Mouse (Mus musculus): ENCODE results near the gene Gm2035. TPM values are rescaled to one million over a fixed set of nuclear protein-coding genes. Genes with fewer than 3 reads are reported as not detected.
"Not testable (repeated sequence)": the region's sequence is repeated elsewhere in the genome, so short reads cannot be mapped to it uniquely, and the experiment has no call there.

The Gm2035 gene
- not detected in 2 replicates for polyA plus RNA-seq (2016; fragmentation: Nextera tagmentation; extraction: Ambion mirVana)

DNA sequence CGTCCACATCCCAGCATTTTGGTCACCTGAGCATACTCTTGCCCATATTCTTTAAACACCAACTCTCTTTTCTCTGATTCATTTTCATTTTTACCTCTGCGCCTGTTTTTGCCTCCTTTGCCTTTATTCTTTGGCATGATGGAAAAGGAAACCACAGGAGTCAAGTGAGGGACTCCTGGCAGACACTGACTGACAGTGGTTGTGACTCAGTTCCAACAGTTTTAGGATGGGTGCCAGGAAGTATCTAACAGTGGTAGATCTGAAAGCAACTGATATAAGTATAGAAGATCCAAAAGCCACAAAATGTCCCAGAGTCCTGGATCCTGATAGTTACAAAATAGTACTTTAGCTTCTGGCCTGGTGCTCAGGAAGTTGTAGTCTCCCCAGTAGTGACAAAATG, at the start of gene Gm2035:
Gene Gm2035, minus strand, starts transcription at position 137 of the 400 bp plus-strand sequence.
- H3K4me3 ChIP-seq; H3K4me2 ChIP-seq (replicated peaks); H3K27me3 ChIP-seq; H3K27ac ChIP-seq; H3K9me3 ChIP-seq; H3K36me3 ChIP-seq; ATAC-seq (ENCODE audit: insufficient number of reproducible peaks, insufficient read depth, low FRiP score, low TSS enrichment); H3K4me1 ChIP-seq; H3K9ac ChIP-seq: not testable (repeated sequence)
- WGBS: 73% methylated on average over 2 of the region's 2 CpGs

DNA sequence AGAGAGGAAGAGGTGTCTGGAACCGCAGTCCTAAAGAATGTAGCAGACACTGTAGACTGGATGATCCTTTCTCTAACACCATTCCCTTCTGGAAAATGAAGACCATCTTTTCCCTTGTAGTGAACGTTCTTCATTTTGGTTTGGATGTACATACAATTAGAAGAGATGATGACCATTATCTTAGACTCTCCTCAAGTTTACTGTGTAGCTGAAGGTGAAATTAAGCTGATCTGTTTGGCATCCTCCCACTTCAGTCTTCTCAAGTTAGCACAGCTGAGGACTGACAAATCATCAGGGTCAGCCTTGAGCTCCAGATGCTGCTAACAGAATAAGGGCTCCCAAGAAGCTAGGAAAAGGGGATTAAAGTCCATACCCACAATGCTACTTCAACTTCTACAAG, 34.1 kb upstream of the Gm2035 start, which contains the start of gene Gm2042:
Gene Gm2042, plus strand, starts transcription at position 301 of the 400 bp plus-strand sequence.
- H3K27ac ChIP-seq; H3K27me3 ChIP-seq; ATAC-seq (ENCODE audit: insufficient number of reproducible peaks, insufficient read depth, low FRiP score, low TSS enrichment); H3K4me2 ChIP-seq (replicated peaks); H3K9me3 ChIP-seq; H3K4me3 ChIP-seq; H3K4me1 ChIP-seq; H3K36me3 ChIP-seq; H3K9ac ChIP-seq: not testable (repeated sequence)
- 81% methylated on average over 2 of the region's 2 CpGs for WGBS

DNA sequence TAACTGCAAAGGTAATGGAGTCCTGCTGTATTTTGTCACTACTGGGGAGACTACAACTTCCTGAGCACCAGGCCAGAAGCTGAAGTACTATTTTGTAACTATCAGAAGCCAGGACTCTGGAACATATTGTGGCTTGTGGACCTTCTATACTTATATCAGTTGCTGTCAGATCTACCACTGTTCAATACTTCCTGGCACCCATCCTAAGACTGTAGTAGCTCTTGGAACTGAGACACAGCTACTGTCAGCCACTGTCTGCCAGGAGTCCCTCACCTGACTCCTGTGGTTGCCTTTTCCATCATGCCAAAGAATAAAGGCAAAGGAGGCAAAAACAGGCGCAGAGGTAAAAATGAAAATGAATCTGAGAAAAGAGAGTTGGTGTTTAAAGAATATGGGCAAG, 24.6 kb downstream of the Gm2035 start, which contains the start of gene Gm2022:
Gene Gm2022, plus strand, starts transcription at position 301 of the 400 bp plus-strand sequence.
- H3K9ac ChIP-seq; H3K9me3 ChIP-seq; H3K27ac ChIP-seq; H3K36me3 ChIP-seq; ATAC-seq (ENCODE audit: insufficient number of reproducible peaks, insufficient read depth, low FRiP score, low TSS enrichment); H3K4me1 ChIP-seq; H3K4me3 ChIP-seq; H3K4me2 ChIP-seq (replicated peaks); H3K27me3 ChIP-seq: not testable (repeated sequence)
- whole genome bisulfite sequencing: 80% methylated on average over 1 of the region's 1 CpGs

GRCm38 (mm10) chr12:87873772-87874171, 45.9 kb downstream of the Gm2035 start, which contains the start of gene Gm2016:
Gene Gm2016 (plus strand): TSS chr12:87874072.
- WGBS: 78% methylated on average over 5 of the region's 5 CpGs
- H3K9me3 ChIP-seq; H3K4me2 ChIP-seq (replicated peaks); H3K9ac ChIP-seq; H3K36me3 ChIP-seq; H3K4me1 ChIP-seq; ATAC-seq (ENCODE audit: insufficient number of reproducible peaks, insufficient read depth, low FRiP score, low TSS enrichment); H3K27ac ChIP-seq; H3K27me3 ChIP-seq; H3K4me3 ChIP-seq: not testable (repeated sequence)

Other genes starting within 250 kb of the Gm2035 start
- not detected in 2 replicates for gene Gm21319, start 144.1 kb downstream of the Gm2035 start, polyA plus RNA-seq (2016; fragmentation: Nextera tagmentation; extraction: Ambion mirVana)
- not detected in 2 replicates for gene Gm21936, start 124.3 kb downstream of the Gm2035 start, polyA plus RNA-seq (2016; fragmentation: Nextera tagmentation; extraction: Ambion mirVana)
- gene BB287469, start 103.3 kb downstream of the Gm2035 start, polyA plus RNA-seq (2016; fragmentation: Nextera tagmentation; extraction: Ambion mirVana): not detected in 2 replicates
- gene Gm2001, start 77.5 kb downstream of the Gm2035 start, polyA plus RNA-seq (2016; fragmentation: Nextera tagmentation; extraction: Ambion mirVana): not detected in 2 replicates
- not detected in 2 replicates for gene Gm2016, start 45.8 kb downstream of the Gm2035 start, polyA plus RNA-seq (2016; fragmentation: Nextera tagmentation; extraction: Ambion mirVana)
- not detected in 2 replicates for gene Gm2022, start 24.5 kb downstream of the Gm2035 start, polyA plus RNA-seq (2016; fragmentation: Nextera tagmentation; extraction: Ambion mirVana)
- not detected in 2 replicates for gene Gm2042, start 34.2 kb upstream of the Gm2035 start, polyA plus RNA-seq (2016; fragmentation: Nextera tagmentation; extraction: Ambion mirVana)
- gene Gm2075, start 92.0 kb upstream of the Gm2035 start, polyA plus RNA-seq (2016; fragmentation: Nextera tagmentation; extraction: Ambion mirVana): not detected in 2 replicates
- not detected in 2 replicates for gene Gm6803, start 98.9 kb upstream of the Gm2035 start, polyA plus RNA-seq (2016; fragmentation: Nextera tagmentation; extraction: Ambion mirVana)
- gene Gm2056, start 107.1 kb upstream of the Gm2035 start, polyA plus RNA-seq (2016; fragmentation: Nextera tagmentation; extraction: Ambion mirVana): not detected in 2 replicates
- not detected in 2 replicates for gene Gm16368, start 163.8 kb upstream of the Gm2035 start, polyA plus RNA-seq (2016; fragmentation: Nextera tagmentation; extraction: Ambion mirVana)

Measured in embryonic facial prominence, embryonic 12.5 days (tissue).